Mouse (Mus musculus): ENCODE measurements around the gene Abcc3. TPM values are rescaled to one million over a fixed set of nuclear protein-coding genes. Genes with fewer than 3 reads are reported as not detected.
A peak's percentile ranks its signal among the peaks of the same experiment; 100 is the strongest.

Abcc3 gene
- total RNA-seq, 2 experiments from 2014 or later, result 6.7 TPM; not detected in 1

DNA sequence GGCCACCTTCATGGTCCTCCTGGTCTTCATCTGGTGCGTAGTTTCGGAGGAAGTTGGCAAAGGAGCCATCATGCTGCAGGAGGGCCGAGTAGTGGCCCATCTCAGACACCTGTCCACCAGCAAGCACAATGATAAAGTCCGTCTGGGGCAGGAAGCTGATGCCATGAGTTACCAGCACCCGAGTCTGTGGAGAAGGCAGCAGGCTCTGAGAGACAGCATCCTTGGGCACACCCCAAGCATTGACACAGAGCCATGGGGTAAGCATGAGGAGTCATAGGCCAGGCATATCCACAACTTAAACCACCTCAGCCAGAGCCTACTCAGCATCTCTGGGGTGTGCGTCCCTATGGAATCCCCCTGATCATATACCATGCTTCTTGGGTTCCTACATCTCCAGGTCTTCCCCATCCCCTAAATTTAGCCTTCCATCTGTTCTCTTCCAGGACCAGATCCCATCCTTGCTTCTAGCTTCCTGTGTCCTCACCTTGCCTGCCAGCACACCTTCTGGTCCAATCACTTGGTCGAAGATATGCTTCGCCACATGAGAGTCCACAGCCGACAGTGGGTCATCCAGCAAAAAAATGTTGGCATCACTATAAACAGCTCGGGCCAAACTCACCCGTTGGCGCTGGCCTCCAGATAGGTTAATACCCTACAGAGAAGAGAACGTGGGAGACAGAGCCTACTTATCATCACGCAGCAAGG, 31.5 kb downstream of the Abcc3 start:
- no peak for ATAC-seq (replicated peaks; ENCODE audit: low FRiP score, poor library complexity, severe bottlenecking)

DNA sequence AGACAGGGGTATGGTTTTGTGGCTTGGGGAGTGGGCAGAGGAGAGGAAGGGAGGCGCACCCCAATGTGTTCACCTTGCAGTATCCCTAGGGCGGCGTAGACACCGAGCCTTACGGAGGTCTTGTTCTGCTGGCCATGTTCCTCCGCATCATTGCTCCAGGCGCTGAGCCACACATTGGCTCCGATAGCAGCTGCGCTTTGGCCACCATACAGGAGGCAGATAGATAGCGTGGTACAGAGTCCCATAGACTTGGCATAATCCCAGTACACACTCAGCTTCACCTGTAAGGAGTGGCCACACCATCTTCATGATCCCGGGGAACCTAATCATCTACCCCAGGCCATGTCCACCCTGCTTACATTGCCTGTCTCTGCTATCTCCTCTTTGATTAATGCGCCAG, 33.6 kb downstream of the Abcc3 start:
- no peak for ATAC-seq (replicated peaks; ENCODE audit: low FRiP score, poor library complexity, severe bottlenecking)

DNA sequence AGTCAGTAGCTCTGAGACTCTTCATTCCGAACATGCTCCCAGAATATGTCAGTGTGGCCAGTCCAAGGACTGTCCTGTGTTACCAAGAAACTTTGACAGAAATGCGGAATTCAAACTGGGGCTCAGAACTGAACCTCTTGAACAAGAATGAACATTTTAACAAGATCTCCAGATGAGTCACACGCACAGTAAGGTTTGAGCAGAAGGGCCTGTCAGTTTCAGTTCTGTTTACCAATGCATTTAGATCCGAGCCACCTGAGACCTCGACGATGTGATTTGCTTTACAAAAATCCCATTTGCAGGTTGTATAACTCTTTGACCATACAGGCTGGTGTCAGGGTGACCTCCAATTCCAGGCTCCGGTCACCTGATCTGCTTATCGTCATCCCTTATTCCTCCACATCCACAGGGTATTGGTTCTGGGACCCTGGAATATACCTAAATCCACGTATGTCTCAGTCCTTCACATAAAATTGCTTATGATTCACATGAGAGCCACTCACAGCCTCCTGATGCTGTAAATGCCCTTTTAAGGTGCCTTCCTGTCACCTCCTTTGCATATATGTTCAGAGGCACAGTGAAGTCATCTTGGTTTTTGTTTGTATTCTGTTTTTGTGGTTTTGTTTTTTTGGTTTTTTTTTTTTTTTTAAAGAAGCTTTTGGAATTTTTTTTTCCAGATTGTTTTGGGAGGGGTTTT, 37.1 kb downstream of the Abcc3 start:
- no peak for ATAC-seq (replicated peaks; ENCODE audit: low FRiP score, poor library complexity, severe bottlenecking)

DNA sequence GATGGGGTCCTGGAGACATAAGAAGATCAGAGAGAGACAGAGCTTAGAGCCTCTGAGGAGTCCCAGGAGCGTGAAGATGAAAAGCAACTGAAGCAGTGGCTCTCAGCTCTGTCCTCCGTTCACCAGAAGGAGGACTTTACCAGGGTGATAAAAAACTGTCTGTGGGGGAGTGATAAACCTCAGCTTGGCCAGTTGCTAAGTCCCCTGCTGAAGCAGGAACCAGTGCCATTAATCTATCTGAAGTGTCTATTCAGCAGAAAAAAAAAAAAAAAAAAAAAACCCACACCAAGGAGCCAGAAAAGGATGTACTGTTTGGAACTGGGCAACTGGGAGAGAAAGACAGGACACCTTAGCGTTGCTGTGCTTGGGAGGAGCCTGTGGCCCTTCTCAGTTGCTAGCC, 41.7 kb downstream of the Abcc3 start:
- peak; percentile 90 for ATAC-seq (replicated peaks; ENCODE audit: low FRiP score, poor library complexity, severe bottlenecking)

DNA sequence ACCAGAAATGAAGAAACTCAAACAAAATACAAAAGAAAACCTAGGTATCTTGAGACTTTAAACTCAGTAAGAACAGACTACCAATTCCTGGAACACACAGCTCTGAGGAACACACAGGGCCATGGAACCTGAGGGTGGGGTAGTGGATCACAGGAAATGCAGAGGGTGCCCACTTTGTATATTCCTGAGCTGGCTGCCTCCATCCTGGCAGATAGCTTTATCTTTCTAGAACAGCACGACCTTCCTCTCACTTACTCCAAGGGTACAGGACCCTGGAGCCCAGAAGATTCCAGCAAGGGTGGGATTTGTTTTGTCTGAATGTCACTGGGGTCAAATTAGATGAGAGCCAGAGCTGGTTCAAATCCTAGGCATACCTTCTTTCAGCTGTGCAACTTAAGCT, 42.5 kb downstream of the Abcc3 start:
- peak; percentile 55 for ATAC-seq (replicated peaks; ENCODE audit: low FRiP score, poor library complexity, severe bottlenecking)

DNA sequence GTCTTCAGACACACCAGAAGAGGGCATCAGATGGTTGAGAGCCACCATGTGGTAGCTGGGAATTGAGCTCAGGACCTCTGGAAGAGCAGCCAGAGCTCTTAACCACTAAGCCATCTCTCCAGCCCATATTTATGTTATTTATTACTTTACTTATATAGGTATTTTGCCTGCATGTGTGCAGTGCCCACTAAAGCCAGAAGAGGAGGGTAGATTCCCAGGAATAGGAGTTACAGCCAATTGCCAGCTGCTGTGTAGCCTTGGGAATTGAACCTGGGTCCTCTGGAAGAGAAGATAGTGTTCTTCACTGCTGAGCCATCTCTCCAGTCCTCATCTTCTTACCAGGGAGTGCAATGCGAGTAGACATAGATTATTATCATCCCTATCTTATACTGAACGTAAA, 43.0 kb downstream of the Abcc3 start:
- ATAC-seq (replicated peaks; ENCODE audit: low FRiP score, poor library complexity, severe bottlenecking), result no peak

DNA sequence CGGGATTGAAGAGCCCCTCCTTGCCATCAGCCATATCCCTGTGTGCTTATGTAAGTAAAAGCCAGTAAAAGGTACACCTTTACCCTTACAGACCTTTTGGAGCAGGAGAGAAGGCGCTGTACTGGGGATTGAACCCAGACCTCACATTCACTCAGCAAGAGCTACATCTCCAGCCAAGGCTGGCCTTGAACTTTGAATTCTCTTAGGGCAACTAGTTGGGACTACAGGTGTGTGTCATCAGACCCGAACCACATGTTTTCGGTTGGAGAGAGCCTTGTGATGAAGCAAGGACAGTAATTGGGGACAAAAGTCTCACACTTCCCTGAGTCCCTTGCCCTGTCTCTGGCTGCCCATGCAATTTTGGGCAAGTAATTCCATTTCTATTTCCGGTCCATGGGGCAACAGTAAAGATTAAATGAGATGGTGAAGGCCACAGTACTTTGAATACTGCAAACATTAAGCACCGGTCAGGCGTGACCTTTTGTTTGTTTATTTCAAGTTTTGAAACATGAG, 45.7 kb downstream of the Abcc3 start:
- ATAC-seq (replicated peaks; ENCODE audit: low FRiP score, poor library complexity, severe bottlenecking), result no peak

DNA sequence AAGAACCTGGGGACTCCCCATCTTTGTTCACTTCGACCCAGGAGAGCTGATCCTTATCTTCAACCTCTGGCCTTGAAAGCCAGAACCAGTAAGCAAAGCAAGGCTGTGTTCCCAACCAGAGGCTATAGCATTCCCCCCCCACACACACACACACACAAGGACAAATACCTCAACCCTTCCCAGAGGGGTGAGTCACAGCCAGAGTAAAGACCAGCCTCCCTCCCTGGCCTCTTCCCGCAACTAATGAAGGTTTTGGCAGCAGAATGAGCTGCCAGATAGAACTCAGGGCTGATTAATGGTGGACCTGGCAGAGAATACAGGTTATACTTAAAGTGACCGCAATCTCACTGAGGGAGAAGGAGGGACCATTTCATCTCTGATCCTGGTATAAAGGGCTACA, 46.2 kb downstream of the Abcc3 start:
- no peak for ATAC-seq (replicated peaks; ENCODE audit: low FRiP score, poor library complexity, severe bottlenecking)

DNA sequence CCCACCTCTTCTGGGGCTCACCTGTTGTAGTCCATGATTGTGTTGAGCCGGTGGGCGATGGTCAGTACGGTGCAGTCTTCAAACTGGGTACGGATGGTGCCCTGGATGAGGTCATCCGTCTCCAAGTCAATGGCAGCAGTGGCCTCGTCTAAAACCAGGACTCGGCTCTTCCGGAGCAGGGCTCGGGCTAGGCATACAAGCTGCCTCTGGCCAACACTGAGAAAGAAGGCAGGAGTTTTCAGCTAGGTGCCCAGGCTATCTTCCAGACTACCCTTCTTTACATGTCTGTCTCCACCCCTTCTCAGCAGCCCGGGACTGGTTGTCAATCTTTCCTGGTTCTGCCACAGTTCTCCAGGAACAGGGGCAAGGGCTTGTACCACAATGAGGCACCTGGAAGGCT, 46.9 kb downstream of the Abcc3 start:
- ATAC-seq (replicated peaks; ENCODE audit: low FRiP score, poor library complexity, severe bottlenecking), result no peak

DNA sequence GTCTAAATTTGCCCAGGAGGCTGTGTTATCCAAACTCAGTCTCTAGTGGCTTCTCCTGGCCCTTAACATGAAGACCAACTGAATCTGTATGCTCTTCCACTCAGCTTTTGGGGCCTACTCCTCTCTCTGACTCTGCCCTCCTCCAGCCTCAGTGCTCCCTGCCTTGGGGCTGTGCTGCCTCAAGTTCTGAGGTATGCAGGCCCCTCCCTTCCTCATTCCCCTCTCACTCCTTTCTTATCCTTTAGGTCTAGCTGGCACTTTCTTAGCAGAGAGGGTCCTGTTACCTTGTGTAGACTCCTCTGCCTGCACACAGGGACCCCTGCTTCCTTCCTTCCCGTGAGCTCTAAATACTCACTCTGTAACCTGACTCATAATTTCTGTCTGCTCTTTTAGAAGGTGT, 48.3 kb downstream of the Abcc3 start:
- no peak for ATAC-seq (replicated peaks; ENCODE audit: low FRiP score, poor library complexity, severe bottlenecking)

DNA sequence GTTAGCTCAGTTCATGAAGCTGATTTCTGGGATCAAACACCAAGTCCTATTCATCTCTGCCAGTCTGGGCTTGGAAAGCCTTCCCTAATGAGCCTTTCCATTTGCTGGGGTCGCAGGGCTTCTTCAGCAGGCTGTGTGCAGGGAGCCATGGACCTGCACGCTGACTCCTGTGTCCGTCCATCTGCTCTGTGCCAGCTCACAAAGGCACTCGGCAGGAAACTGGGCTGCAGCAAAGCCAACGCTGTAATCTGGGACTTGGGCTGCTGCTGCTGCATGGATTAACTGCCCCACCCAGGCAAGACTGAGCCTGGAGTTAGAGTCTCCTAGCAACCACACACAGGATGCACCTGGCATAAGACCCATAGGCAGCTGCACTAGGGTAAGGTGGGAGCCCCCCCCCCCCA, 48.8 kb downstream of the Abcc3 start:
- ATAC-seq (replicated peaks; ENCODE audit: low FRiP score, poor library complexity, severe bottlenecking), result no peak

DNA sequence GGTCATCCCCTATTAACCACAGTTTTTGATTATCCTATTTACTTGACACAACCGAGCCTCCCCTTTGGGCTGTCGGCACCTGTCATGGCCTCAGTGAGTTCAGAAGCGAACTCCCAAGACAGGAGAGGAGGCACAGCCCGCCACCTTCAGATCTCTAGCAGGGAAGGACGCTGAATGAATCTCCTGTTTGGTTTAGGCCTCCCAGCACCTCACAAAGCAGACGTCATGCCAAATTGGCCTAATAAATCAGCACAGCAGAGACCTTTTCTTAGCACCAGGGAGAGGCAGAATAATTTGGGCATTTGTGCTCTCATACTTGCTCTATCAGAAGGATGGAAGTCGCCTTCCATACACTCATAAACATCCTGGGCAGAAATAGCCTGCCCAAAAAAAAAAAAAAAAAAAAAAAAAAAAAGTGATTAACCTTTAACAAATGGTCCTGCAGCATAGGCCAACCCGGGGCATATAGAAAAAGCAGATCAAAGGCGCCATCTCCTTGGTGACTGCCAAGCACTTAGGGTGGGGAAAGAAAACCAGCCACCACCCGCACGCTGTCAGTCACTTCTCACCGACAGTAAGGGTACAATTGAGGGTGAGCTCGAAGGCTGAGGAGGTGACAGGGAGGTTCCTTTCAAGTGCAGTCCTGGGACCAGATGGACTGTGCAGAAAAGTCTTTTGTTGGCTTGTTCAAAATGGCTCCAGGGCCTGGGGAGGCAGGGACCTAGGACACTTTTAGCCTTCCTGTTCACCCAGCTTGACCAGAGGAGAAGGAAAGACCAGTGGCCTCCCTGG, 50.5 kb downstream of the Abcc3 start:
- ATAC-seq (replicated peaks; ENCODE audit: low FRiP score, poor library complexity, severe bottlenecking), result no peak

DNA sequence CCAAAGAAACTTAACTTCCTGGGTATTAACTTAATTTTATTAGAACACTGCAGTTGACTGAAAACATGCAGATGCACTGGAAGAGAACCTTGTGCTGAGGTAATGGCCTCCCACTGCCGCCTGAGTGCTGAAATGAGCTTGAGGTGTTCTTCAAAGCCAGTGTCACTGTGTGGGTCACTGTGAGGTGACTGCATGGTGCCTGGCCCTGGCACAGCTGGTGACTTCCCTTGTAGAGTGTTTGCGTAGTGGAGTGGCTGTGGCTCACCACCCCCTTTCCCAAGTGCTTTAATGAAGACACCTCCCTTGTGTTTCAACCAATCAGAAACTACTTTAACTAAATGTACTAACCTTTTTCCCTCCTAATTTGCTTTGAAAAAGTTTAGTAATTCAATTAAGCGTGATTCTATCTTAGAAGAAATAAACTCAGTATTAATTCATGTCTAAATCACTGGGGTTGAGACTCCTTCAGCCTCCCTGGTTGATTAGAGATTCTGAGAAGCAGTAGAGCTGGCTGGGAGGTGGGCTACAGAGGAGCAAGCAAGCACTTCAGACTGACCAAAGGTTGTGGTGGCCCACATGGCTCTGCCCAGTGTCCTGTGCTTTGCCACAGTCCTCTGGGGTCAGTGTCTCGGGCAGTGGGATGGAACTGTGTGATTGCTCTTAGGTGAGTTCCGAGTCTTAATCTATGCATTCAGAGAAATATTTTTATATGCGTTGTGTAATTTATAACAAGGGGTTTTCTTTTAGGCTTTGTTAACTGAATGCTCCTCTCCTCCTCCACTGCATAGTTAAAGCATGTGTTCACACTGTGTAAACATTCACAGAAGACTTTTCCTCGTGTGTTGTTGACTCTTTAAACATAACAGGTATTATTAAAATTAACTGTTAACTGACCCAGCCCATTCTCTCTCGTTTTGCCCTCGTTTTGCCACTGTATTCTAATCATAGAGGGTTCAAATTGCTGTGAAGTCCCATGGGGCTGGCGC, 51.6 kb downstream of the Abcc3 start:
- no peak for ATAC-seq (replicated peaks; ENCODE audit: low FRiP score, poor library complexity, severe bottlenecking)

DNA sequence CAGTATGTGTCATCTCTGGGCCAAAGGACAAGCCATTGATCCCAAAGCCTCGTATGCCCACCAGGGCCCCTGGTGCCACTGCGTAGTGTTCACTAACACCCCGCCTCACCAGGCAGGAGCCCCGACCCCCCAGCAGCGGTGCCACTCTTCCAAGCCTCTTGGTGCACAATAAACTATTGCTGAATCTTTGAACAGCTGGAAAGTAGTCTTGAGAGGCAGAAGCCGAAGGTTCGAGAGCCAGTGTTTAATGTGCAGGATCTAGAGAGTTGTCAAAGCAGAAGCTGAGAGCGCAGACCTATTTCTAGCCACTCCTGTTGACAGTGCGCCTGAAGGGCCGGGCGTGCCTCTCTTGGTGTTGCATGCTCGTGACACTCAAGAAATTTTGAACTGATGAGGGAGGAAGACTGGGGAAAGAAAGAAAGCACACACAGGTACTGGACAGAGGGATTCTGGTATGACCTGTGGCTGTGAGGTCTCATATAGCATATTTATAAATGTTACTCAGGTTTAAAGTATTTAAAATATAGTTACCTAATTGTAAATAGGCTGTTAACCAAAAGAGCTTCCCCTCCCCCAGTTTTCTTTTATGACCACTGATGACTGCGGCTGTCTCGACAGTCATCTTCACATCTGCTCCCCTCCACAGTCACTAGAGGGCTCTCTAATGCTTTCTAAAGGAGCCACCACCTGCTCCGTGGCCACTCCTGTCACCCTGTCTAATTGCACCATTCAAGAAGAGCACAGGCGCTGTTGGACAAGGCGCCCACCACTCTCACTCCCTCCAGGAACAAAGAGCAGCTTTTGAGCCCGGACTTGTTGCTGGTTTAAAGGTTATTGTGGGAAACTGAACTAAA, 52.8 kb downstream of the Abcc3 start:
- ATAC-seq (replicated peaks; ENCODE audit: low FRiP score, poor library complexity, severe bottlenecking), result peak; percentile 79

DNA sequence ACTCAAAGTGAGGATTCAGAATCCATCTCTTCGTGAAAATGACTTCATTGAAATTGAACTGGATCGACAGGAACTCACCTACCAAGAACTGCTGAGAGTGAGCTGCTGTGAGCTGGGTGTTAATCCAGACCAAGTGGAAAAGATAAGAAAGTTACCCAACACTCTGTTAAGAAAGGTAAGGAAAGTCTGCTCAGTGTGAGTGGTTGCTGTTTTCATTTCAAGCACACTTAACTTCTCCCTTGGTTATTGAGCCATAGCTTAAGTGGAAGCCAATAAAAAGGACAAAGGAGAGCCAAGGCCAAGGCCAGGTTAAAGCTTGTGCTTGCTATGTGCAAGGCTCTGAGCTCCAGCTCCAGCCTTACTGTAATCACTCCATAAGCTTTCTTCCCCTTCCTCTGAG, 54.5 kb downstream of the Abcc3 start:
- ATAC-seq (replicated peaks; ENCODE audit: low FRiP score, poor library complexity, severe bottlenecking), result no peak

DNA sequence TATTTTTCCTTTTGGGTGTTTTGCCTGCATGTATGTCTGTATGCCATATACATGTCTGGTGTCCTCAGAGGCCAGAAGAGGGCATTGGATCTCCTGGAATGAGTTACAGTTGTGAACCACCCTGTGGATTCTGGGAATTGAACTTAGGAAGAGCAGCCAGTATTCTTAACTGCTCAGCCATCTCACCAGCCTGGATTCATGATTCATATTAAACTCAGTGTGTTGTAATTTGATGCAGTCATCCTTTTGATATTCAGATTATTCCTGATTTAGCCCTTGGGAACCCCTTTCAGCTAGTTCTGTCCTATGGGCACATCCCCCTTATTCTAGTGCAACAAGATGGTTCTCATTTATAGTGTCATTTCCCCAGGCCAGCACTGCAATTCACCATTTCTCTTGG, 56.2 kb downstream of the Abcc3 start:
- no peak for ATAC-seq (replicated peaks; ENCODE audit: low FRiP score, poor library complexity, severe bottlenecking)

DNA sequence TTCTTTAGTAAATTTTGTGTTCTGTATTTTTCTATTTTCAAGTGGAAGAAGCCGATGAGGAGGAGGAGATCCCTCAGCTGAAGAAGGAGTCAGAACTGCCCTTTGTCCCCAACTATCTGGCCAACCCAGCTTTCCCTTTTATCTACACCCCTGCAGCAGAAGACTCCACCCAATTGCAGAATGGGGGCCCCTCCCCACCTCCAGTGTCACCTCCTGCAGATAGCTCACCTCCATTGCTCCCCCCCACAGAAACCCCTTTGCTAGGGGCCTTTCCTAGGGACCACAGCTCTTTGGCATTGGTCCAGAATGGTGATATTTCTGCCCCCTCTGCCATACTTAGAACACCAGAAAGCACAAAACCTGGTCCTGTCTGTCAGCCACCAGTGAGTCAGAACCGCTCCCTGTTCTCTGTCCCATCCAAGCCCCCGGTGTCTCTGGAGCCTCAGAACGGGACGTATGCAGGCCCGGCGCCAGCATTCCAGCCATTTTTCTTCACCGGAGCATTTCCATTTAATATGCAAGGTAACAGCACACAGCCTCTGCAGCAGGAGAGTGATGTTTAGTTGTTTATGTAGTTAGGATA, 58.3 kb downstream of the Abcc3 start:
- ATAC-seq (replicated peaks; ENCODE audit: low FRiP score, poor library complexity, severe bottlenecking), result peak; percentile 99

DNA sequence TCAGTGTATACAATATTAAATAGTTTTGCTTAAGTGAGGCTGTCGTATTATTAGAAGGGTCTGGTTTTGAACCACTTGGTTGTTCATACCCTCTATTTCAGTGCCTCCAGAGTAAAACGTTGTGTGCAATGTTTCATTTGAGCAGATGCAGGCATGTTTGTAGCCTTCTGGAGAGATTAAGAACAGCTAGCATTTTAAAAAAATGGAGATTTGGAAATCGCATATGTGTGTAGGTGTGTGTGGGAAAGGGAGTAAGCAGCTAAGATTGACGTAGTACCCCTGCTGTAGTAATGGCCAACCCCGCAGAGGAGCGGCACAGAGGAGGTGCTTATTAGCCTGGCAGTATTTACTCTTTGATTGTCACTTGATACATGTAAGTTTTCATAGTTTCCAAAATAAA, 60.1 kb downstream of the Abcc3 start:
- ATAC-seq (replicated peaks; ENCODE audit: low FRiP score, poor library complexity, severe bottlenecking), result no peak
